Mouse (Mus musculus) midbrain, embryonic 11.5 days (tissue): ENCODE results near the gene Gm44973. TPM values are rescaled to one million over a fixed set of nuclear protein-coding genes. Genes with fewer than 3 reads are reported as not detected.
"Not testable (repeated sequence)": the region's sequence is repeated elsewhere in the genome, so short reads cannot be mapped to it uniquely, and the experiment has no call there.

ENCODE experiments used
- ATAC-seq: fragments of 200-750 bp; cut with Nextera tagmentation; 2 replicates; pipeline ENCODE4 v1.8.0; 2017; ENCODE audit warnings: moderate TSS enrichment, moderate library complexity; ENCODE audit not compliant: low FRiP score
- DNase-seq: peaks from one replicate; pipeline ENCODE4 v3.0.0; 2015; ENCODE audit warnings: low spot score; ENCODE audit errors: missing footprints
- H3K27ac ChIP-seq: fragments of 300-500 bp; sonication (generic); 2 replicates; pipeline ENCODE4 v1.5.1; 2014; ENCODE audit warnings: low read depth, low read length
- H3K27me3 ChIP-seq: fragments of 300-500 bp; sonication (generic); 2 replicates; pipeline ENCODE4 v1.6.1; 2014; ENCODE audit warnings: mild to moderate bottlenecking, low read length, moderate library complexity, mixed read lengths; ENCODE audit not compliant: control insufficient read depth, insufficient read depth
- H3K36me3 ChIP-seq: fragments of 300-500 bp; sonication (generic); 2 replicates; pipeline ENCODE4 v1.6.1; 2014; ENCODE audit warnings: mild to moderate bottlenecking, low read length, moderate library complexity, mixed read lengths; ENCODE audit not compliant: control insufficient read depth, insufficient read depth
- H3K4me1 ChIP-seq: fragments of 300-500 bp; sonication (generic); 2 replicates; pipeline ENCODE4 v1.6.1; 2014; ENCODE audit warnings: low read length; ENCODE audit not compliant: control insufficient read depth, insufficient read depth
- H3K4me2 ChIP-seq: fragments of 300-500 bp; sonication (generic); 2 replicates; pipeline ENCODE4 v1.6.1; 2014; ENCODE audit warnings: mild to moderate bottlenecking, moderate library complexity
- H3K4me3 ChIP-seq: fragments of 300-500 bp; sonication (generic); 2 replicates; pipeline ENCODE4 v1.5.1; 2014; ENCODE audit warnings: low read depth, low read length
- H3K9ac ChIP-seq: fragments of 300-500 bp; sonication (generic); 2 replicates; pipeline ENCODE4 v1.6.1; 2014; ENCODE audit warnings: low read length
- H3K9me3 ChIP-seq: fragments of 300-500 bp; sonication (generic); 2 replicates; pipeline ENCODE4 v1.6.1; 2016; ENCODE audit warnings: low read length; ENCODE audit not compliant: control insufficient read depth
- WGBS: fragments of 180-500 bp; shearing (Covaris S2); extraction: QIAGEN DNeasy Blood & Tissue Kit; methylation state at CpG from one replicate; pipeline ENCODE4 v1.1.7; 2014; 5-methylcytosine and 5-hydroxymethylcytosine counted together
- polyA plus RNA-seq: library from polyadenylated mRNA; unstranded; fragments of >200 nt; fragmentation: Nextera tagmentation; extraction: Ambion mirVana; gene quantifications from 2 replicates; pipeline ENCODE4 v1.2.1, GENCODE M21; 2014

Gm44973 gene
- polyA plus RNA-seq, 1 experiment from 2014 or later, result 0.34 TPM

GRCm38 (mm10) chr7:5014251-5015117, 812 bp upstream of the Gm44973 start, which contains the start of the genes Zfp524 and Fiz1:
Gene Zfp524, plus strand, starts transcription at chr7:5014415.
Gene Fiz1, minus strand, starts transcription at chr7:5014697.
- no peaks in the 10 kb centered on the region for H3K27me3 ChIP-seq
- no peaks in the 10 kb centered on the region for H3K4me1 ChIP-seq
- peak within 1 kb of the TSS; percentile 54 for H3K4me2 ChIP-seq
- DNase-seq (peak; percentile 100), ATAC-seq (peak; percentile 81)
- peak within 1 kb of the TSS; percentile 89 for H3K9ac ChIP-seq
- H3K4me3 ChIP-seq, result peak within 1 kb of the TSS; percentile 65
- no peaks in the 10 kb centered on the region for H3K9me3 ChIP-seq
- under 1% methylated on average over 42 of the region's 42 CpGs for WGBS
- peak within 1 kb of the TSS; percentile 96 for H3K27ac ChIP-seq
- peaks cover 21% of the 10 kb centered on the region for H3K36me3 ChIP-seq

DNA sequence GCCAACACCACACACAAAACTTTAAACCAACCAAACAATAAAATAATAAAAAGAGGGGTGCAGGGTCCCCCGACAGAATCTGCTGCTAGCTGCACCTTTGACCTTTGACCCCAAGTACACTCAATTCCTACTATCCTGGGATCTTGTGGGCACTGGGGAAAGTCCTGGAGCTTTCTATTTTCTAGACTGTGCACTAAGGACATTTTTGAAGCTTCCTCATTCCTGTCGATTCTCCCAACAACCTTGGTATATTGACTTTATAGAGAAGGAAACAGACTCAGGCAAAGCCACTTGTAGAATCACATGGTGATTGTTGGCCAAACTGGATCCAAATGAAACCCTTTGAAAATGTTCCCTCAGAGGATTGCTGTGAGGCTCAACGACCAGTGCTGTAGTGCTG, 761 bp downstream of the Gm44973 start:
- Histone ChIP-seq H3K27me3 (no peaks in the 10 kb centered on the region), H3K36me3 (peaks cover 13% of the 10 kb centered on the region), H3K4me2 (peak overlapping the region; percentile 54), H3K4me1 (peaks cover 1% of the 10 kb centered on the region; the same call in 1 of the 2 replicates), H3K9ac (peak overlapping the region; percentile 83; the same call in 1 of the 2 replicates), H3K4me3 (peak overlapping the region; percentile 65), H3K9me3 (no peaks in the 10 kb centered on the region), H3K27ac (peak overlapping the region; percentile 95)
- ATAC-seq, result no peak
- WGBS, result 62% methylated on average over 3 of the region's 3 CpGs
- no peak for DNase-seq

GRCm38 (mm10) chr7:5016920-5017319, 1.6 kb downstream of the Gm44973 start:
- WGBS, result 97% methylated on average over 2 of the region's 2 CpGs
- ATAC-seq (no peak), DNase-seq (no peak)
- Histone ChIP-seq H3K27ac (no peak overlapping the region), H3K4me2 (no peak overlapping the region), H3K27me3 (no peaks in the 10 kb centered on the region), H3K4me3 (no peak overlapping the region), H3K9me3 (no peaks in the 10 kb centered on the region), H3K4me1 (peaks cover 8% of the 10 kb centered on the region; the same call in 1 of the 2 replicates), H3K9ac (no peak overlapping the region), H3K36me3 (peaks cover 5% of the 10 kb centered on the region; the same call in 1 of the 2 replicates)

DNA sequence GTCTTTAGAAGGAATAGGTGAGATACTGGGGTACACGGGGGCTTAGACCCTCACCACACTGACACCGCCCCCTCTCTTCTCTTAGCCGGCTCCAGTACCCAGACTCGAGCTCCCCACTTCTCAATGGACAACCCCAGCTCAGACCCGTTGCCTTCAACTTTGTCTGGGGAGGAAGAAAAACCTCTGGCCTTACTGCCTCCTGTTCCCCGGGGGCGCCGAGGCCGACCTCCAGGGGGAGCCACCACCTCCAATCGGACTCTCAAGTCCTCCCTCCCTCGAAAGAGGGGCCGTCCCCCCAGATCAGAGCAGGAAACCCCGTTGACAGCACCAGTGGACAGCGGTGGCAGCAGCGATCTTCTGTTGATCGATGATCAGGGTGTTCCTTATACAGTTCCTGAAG, 2.1 kb downstream of the Gm44973 start:
- H3K27ac ChIP-seq, result no peak overlapping the region
- ATAC-seq (no peak), DNase-seq (no peak)
- no peaks in the 10 kb centered on the region for H3K27me3 ChIP-seq
- no peaks in the 10 kb centered on the region for H3K9me3 ChIP-seq
- no peak overlapping the region for H3K9ac ChIP-seq
- H3K4me2 ChIP-seq, result no peak overlapping the region
- no peak overlapping the region for H3K4me3 ChIP-seq
- peaks cover 8% of the 10 kb centered on the region; the same call in 1 of the 2 replicates for H3K4me1 ChIP-seq
- peaks cover 4% of the 10 kb centered on the region; the same call in 1 of the 2 replicates for H3K36me3 ChIP-seq
- WGBS, result 90% methylated on average over 16 of the region's 16 CpGs

GRCm38 (mm10) chr7:5017931-5018330, 2.6 kb downstream of the Gm44973 start:
- H3K36me3 ChIP-seq, result no peaks in the 10 kb centered on the region; the same call in 1 of the 2 replicates
- no peak for ATAC-seq
- no peaks in the 10 kb centered on the region for H3K27me3 ChIP-seq
- no peak overlapping the region for H3K27ac ChIP-seq
- H3K4me3 ChIP-seq, result no peak overlapping the region
- H3K9ac ChIP-seq, result no peak overlapping the region
- no peaks in the 10 kb centered on the region for H3K9me3 ChIP-seq
- H3K4me2 ChIP-seq, result no peak overlapping the region
- no peak for DNase-seq
- 95% methylated on average over 21 of the region's 21 CpGs for WGBS
- H3K4me1 ChIP-seq, result peaks cover 8% of the 10 kb centered on the region; the same call in 1 of the 2 replicates

GRCm38 (mm10) chr7:5019576-5019975, 4.3 kb downstream of the Gm44973 start:
- peak overlapping the region; percentile 83 for H3K4me2 ChIP-seq
- peak; percentile 79 for DNase-seq
- H3K36me3 ChIP-seq, H3K27me3 ChIP-seq, ATAC-seq, H3K9me3 ChIP-seq, H3K4me1 ChIP-seq: not testable (repeated sequence)
- H3K9ac ChIP-seq, result peak overlapping the region; percentile 98; the same call in 1 of the 2 replicates
- H3K27ac ChIP-seq, result peak overlapping the region; percentile 60; the same call in 1 of the 2 replicates
- peak overlapping the region; percentile 87 for H3K4me3 ChIP-seq
- 37% methylated on average over 8 of the region's 8 CpGs for WGBS

DNA sequence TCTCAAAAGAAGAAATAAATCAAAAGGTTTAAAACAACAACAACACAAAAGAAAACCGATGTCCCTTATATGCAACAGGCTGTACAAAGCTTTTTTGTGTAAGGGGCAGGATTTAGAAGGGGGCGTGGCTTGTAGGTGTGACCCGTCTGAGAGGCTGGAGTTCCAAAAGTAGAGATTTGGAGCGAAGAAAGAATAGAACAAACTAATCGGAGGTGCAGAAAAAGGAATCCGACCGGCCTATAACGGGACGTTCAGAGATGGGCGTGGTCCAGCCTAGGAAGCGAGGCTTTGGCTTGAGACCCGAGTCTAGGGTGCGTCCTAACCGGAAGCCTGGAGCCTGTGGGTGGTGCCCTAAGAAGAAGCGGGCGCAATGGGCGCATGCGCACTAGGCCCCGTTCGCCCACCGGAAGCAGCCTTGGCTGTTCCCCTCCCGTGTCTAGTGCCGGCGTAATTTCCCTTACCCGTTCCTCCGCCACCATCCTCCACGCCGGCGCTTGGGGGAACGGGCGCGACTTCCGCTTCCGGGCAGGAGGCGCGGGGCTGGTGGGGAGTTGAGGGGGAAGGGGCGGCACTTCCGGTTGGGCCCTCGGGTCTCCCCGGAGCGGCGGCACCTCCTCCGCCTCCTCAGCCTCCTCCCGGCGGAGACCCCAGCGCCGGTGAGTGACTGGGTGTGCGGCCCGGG, 4.8 kb downstream of the Gm44973 start, which contains the start of the genes Zfp865 and Ccdc106:
Gene Zfp865, plus strand, starts transcription at position 377 of the 682 bp plus-strand sequence.
Gene Ccdc106, plus strand, starts transcription at position 554 of the 682 bp plus-strand sequence.
- no peaks in the 10 kb centered on the region for H3K9me3 ChIP-seq
- peak within 1 kb of the TSS; percentile 85 for H3K27ac ChIP-seq
- ATAC-seq (peak; percentile 89), DNase-seq (peak; percentile 100)
- H3K9ac ChIP-seq, result peak within 1 kb of the TSS; percentile 98
- H3K4me2 ChIP-seq, result peak within 1 kb of the TSS; percentile 83
- H3K27me3 ChIP-seq, result no peaks in the 10 kb centered on the region
- WGBS, result under 1% methylated on average over 49 of the region's 49 CpGs
- H3K36me3 ChIP-seq, result no peaks in the 10 kb centered on the region; the same call in 1 of the 2 replicates
- peak within 1 kb of the TSS; percentile 87 for H3K4me3 ChIP-seq
- peaks cover 8% of the 10 kb centered on the region; the same call in 1 of the 2 replicates for H3K4me1 ChIP-seq

- peak overlapping the region; percentile 85 for H3K27ac ChIP-seq
- H3K36me3 ChIP-seq, result no peaks in the 10 kb centered on the region; the same call in 1 of the 2 replicates
- peak overlapping the region; percentile 83 for H3K4me2 ChIP-seq
- H3K4me3 ChIP-seq, result peak overlapping the region; percentile 87
- no peaks in the 10 kb centered on the region for H3K9me3 ChIP-seq
- ATAC-seq (peak; percentile 5; the same call in 1 of the 2 replicates), DNase-seq (no peak)
- H3K4me1 ChIP-seq, result peaks cover 8% of the 10 kb centered on the region; the same call in 1 of the 2 replicates
- H3K27me3 ChIP-seq, result no peaks in the 10 kb centered on the region
- H3K9ac ChIP-seq, result peak overlapping the region; percentile 98
- 0% methylated on average over 15 of the region's 15 CpGs for WGBS
Measured at GRCm38 (mm10) chr7:5020685-5021084, 5.4 kb downstream of the Gm44973 start.
